Mouse (Mus musculus) MEL (cell line): Measurements from ENCODE around the gene Tceal7.

ENCODE experiments used
- CTCF ChIP-seq, 3 experiments: IDR thresholded peaks in 2 of 3; conservative IDR thresholded peaks in 1 of 3; 2 replicates each; pipeline ENCODE4 v1.5.1; 2011 to 2012; ENCODE audit warnings: low read length in 3 of 3, low read depth in 2 of 3, mild to moderate bottlenecking in 2 of 3, improper control_type of control experiment in 1 of 3, inconsistent platforms in 1 of 3, mixed read lengths in 1 of 3, moderate library complexity in 1 of 3; ENCODE audit not compliant: control insufficient read depth in 1 of 3, insufficient read depth in 1 of 3, poor library complexity in 1 of 3, severe bottlenecking in 1 of 3
- ELF1 ChIP-seq: IDR thresholded peaks from 2 replicates; pipeline ENCODE4 v1.6.1; 2014; ENCODE audit warnings: low read depth, mild to moderate bottlenecking, inconsistent platforms, low read length, improper control_type of control experiment, moderate library complexity
- GATA1 ChIP-seq: IDR thresholded peaks from 2 replicates; pipeline ENCODE4 v1.6.1; 2011; ENCODE audit warnings: low read depth, low read length, improper control_type of control experiment
- JUND ChIP-seq: IDR thresholded peaks from 2 replicates; pipeline ENCODE4 v1.6.1; 2011; ENCODE audit warnings: low read depth, mild to moderate bottlenecking, improper control_type of control experiment, low read length
- MAZ ChIP-seq: IDR thresholded peaks from 2 replicates; pipeline ENCODE4 v1.6.1; 2012; ENCODE audit warnings: low read depth, mild to moderate bottlenecking, inconsistent platforms, low read length, improper control_type of control experiment
- TAL1 ChIP-seq: IDR thresholded peaks from 2 replicates; pipeline ENCODE4 v1.6.1; 2012; ENCODE audit warnings: mild to moderate bottlenecking, inconsistent platforms, low read length, moderate library complexity, mixed read lengths
- TCF12 ChIP-seq: IDR thresholded peaks from 2 replicates; pipeline ENCODE4 v1.6.1; 2014; ENCODE audit warnings: low read depth, mild to moderate bottlenecking, inconsistent platforms, low read length, improper control_type of control experiment, moderate library complexity

GRCm38 (mm10) chrX:136227768-136228167 is 13.2 kb downstream of the Tceal7 start:
- TF ChIP-seq MAZ (no peak), ELF1 (no peak), TCF12 (no peak), CTCF (IDR thresholded peaks at IDR 0.05 in 2 of 3, conservative IDR thresholded peaks at IDR 0.05 in 1 of 3; ENCODE audit: control insufficient read depth in 1 of 3, insufficient read depth in 1 of 3, low read depth in 2 of 3, low read length in 3 of 3, poor library complexity in 1 of 3, severe bottlenecking in 1 of 3) (no peak), TAL1 (no peak), GATA1 (no peak), JUND (no peak)
